Mouse (Mus musculus): ENCODE measurements around the gene Erich3. TPM values are rescaled to one million over a fixed set of nuclear protein-coding genes. Genes with fewer than 3 reads are reported as not detected.

Gene Erich3
- polyA plus RNA-seq, 1 experiment = not detected

DNA sequence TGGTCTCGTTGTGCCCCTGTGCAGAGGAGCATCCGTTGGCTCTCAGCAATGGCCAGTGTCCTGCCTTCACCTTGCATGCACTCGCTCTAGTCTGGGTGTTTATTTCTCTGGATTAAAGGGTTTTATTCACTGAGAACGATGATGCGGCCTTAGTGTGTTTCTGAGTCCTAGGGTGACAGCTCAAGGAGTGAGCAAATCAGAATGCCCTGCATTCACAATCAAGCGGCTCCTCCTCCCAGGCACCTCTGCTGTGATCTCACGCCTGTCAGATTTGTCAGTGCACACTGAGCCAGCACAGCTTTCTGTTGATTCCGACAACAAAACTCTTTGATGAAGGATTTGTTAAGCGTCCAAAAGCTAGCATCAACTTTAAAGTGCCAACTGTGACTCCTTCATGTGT lies 147.6 kb downstream of the Erich3 start:
- H3K4me3 ChIP-seq (ENCODE audit: insufficient read depth, low read depth, low read length) = no peak overlapping the region
- no peak overlapping the region for H3K27ac ChIP-seq (ENCODE audit: insufficient read depth, low read depth, low read length)
- peaks cover 14% of the 10 kb centered on the region for H3K4me1 ChIP-seq (ENCODE audit: control insufficient read depth, insufficient read depth, low read length)
- WGBS = 65% methylated on average over 9 of the region's 9 CpGs
- TF ChIP-seq CTCF (IDR thresholded peaks at IDR 0.05; ENCODE audit: insufficient read depth, low read depth, low read length) (no peak), POLR2A (IDR thresholded peaks at IDR 0.05; ENCODE audit: insufficient read depth, low read depth, low read length) (no peak)

DNA sequence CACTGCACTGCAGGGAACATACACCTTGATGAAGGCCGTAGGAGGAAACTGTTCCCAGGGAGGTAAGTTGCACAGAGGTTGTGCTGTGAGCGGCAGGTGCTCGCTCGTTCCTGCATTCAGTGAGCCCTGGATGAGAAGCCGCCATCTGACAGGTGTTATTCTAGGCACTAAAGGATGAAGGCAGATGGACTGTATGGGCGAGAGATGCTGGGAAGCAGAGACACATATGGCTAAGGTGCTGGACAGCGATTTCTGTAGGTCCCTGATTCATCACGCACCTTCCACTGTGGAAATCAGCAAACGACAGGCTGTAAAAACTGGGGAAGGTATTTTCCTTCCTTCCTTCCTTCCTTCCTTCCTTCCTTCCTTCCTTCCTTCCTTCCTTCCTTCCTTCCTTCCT lies 148.2 kb downstream of the Erich3 start:
- H3K4me1 ChIP-seq (ENCODE audit: control insufficient read depth, insufficient read depth, low read length) = peaks cover 15% of the 10 kb centered on the region
- no peak overlapping the region for H3K27ac ChIP-seq (ENCODE audit: insufficient read depth, low read depth, low read length)
- no peak overlapping the region for H3K4me3 ChIP-seq (ENCODE audit: insufficient read depth, low read depth, low read length)
- TF ChIP-seq POLR2A (IDR thresholded peaks at IDR 0.05; ENCODE audit: insufficient read depth, low read depth, low read length) (no peak), CTCF (IDR thresholded peaks at IDR 0.05; ENCODE audit: insufficient read depth, low read depth, low read length) (no peak)
- 89% methylated on average over 9 of the region's 9 CpGs for WGBS

DNA sequence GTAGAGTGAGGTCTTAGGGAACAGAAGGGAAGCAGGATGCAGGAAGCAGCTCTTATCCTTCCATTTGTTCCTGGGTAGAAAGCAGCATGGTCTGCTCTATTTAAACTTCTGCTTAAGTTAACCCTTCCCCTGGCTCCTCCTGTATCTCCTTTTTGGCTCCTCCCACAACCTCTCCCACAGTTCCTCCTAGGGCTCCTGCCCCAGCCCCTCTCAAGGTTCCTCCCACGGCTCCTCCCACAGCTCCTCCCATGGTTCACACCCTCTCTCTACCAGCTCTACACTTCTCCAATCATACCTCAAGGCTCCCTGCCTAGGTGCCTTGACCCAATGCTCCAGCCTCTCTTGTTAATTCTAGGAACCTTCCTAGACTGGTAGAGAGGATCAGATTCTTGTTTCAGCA lies 149.2 kb downstream of the Erich3 start:
- no peak for TF ChIP-seq CTCF (IDR thresholded peaks at IDR 0.05; ENCODE audit: insufficient read depth, low read depth, low read length)
- peaks cover 17% of the 10 kb centered on the region for H3K4me1 ChIP-seq (ENCODE audit: control insufficient read depth, insufficient read depth, low read length)
- 75% methylated on average over 1 of the region's 1 CpGs for WGBS
- H3K27ac ChIP-seq (ENCODE audit: insufficient read depth, low read depth, low read length) = no peak overlapping the region
- H3K4me3 ChIP-seq (ENCODE audit: insufficient read depth, low read depth, low read length) = no peak overlapping the region

DNA sequence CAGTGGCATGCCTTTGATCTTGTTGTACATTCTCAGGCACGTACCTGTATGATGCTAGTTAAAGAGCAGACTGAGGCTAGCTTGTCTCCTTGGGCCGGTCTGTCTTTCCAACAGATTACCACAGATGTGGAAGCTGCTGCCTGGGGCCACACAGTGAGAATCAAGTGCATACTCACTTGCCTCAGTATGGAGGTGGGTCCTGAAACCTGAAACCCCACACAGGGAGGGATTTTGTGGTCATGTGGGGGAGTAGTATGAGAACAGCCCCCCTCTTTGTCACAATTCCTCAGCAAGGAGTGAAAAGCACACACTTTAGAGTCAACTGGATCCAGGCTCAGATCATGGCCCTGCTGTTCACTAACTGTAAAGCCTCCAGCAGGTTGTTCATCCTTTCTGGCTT lies 151.9 kb downstream of the Erich3 start:
- TF ChIP-seq POLR2A (IDR thresholded peaks at IDR 0.05; ENCODE audit: insufficient read depth, low read depth, low read length) (no peak), CTCF (IDR thresholded peaks at IDR 0.05; ENCODE audit: insufficient read depth, low read depth, low read length) (no peak)
- H3K27ac ChIP-seq (ENCODE audit: insufficient read depth, low read depth, low read length) = peak overlapping the region; percentile 70
- 75% methylated on average over 2 of the region's 2 CpGs for WGBS

DNA sequence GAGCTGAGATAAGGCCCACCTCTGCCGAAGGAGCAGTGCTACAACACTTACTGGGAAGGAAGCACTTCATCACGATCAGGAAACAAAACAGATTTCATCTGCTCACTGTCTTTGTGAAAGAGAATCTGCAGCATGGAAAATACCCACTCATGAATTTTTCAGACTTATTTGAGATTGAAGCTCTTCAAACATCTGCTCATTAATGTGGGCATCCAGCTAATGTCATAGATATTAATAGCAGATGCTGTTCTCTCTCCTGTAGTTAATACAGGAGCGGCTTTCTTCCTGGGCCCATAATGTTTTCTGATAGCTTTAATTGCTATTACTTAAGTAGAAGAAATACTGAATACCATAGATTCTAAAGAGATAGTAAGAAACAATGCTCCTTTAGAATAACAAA lies 152.6 kb downstream of the Erich3 start:
- Histone ChIP-seq H3K4me1 (ENCODE audit: control insufficient read depth, insufficient read depth, low read length) (peaks cover 10% of the 10 kb centered on the region), H3K27ac (ENCODE audit: insufficient read depth, low read depth, low read length) (peak overlapping the region; percentile 70), H3K4me3 (ENCODE audit: insufficient read depth, low read depth, low read length) (no peak overlapping the region)
- TF ChIP-seq CTCF (IDR thresholded peaks at IDR 0.05; ENCODE audit: insufficient read depth, low read depth, low read length) (no peak), POLR2A (IDR thresholded peaks at IDR 0.05; ENCODE audit: insufficient read depth, low read depth, low read length) (no peak)
- 48% methylated on average over 3 of the region's 3 CpGs for WGBS

More for the DNA sequence above, 151.9 kb downstream of the Erich3 start:
- Histone ChIP-seq H3K4me1 (ENCODE audit: control insufficient read depth, insufficient read depth, low read length) (peaks cover 14% of the 10 kb centered on the region), H3K4me3 (ENCODE audit: insufficient read depth, low read depth, low read length) (no peak overlapping the region)

GRCm38 (mm10) chr3:154816801-154817625 lies 153.4 kb downstream of the Erich3 start:
- WGBS = 9% methylated on average over 19 of the region's 19 CpGs
- no peak for TF ChIP-seq CTCF (IDR thresholded peaks at IDR 0.05; ENCODE audit: insufficient read depth, low read depth, low read length)
- TF ChIP-seq POLR2A (IDR thresholded peaks at IDR 0.05; ENCODE audit: insufficient read depth, low read depth, low read length) = no peak
- Histone ChIP-seq H3K4me1 (ENCODE audit: control insufficient read depth, insufficient read depth, low read length) (peaks cover 8% of the 10 kb centered on the region), H3K4me3 (ENCODE audit: insufficient read depth, low read depth, low read length) (0 out of 2 replicates have a peak overlapping the region, but pooled peaks have one; percentile 9), H3K27ac (ENCODE audit: insufficient read depth, low read depth, low read length) (peak overlapping the region; percentile 74)

Other genes starting within 250 kb of the Erich3 start
- gene Cryz, start 67.1 kb upstream of the Erich3 start, polyA plus RNA-seq (2012; ENCODE audit: insufficient read depth, insufficient read length, low replicate concordance, missing spikeins) = not detected in 2 replicates
- gene Tyw3, start 66.8 kb upstream of the Erich3 start, polyA plus RNA-seq (2012; ENCODE audit: insufficient read depth, insufficient read length, low replicate concordance, missing spikeins) = not detected in 2 replicates